Mouse (Mus musculus) MEL (cell line): ENCODE measurements around the gene Pgls. TPM values are rescaled to one million over a fixed set of nuclear protein-coding genes. Genes with fewer than 3 reads are reported as not detected.

ENCODE experiments used
- DNase-seq: peaks from one replicate; pipeline ENCODE4 v3.0.0; 2011; ENCODE audit warnings: low read depth, low spot score
- H3K27ac ChIP-seq: 2 replicates; pipeline ENCODE4 v1.5.1; 2012; ENCODE audit warnings: low read depth, mild to moderate bottlenecking, control low read depth, low read length, moderate library complexity; ENCODE audit not compliant: control insufficient read depth
- H3K27me3 ChIP-seq, 2 experiments: fragments of 150-350 bp in 1 of 2; sonication (generic) in 1 of 2; 2 replicates each; pipeline ENCODE4 v1.6.1; 2012; ENCODE audit warnings: low read length in 2 of 2, mild to moderate bottlenecking in 2 of 2, improper control_type of control experiment in 1 of 2, moderate library complexity in 1 of 2; ENCODE audit not compliant: insufficient read depth in 2 of 2, control insufficient read depth in 1 of 2
- H3K36me3 ChIP-seq, 2 experiments: 2 replicates each; pipeline ENCODE4 v1.6.1; 2012 to 2014; ENCODE audit warnings: low read length in 2 of 2, improper control_type of control experiment in 1 of 2, inconsistent platforms in 1 of 2, mild to moderate bottlenecking in 1 of 2; ENCODE audit not compliant: insufficient read depth in 2 of 2, control insufficient read depth in 1 of 2
- H3K4me1 ChIP-seq, 2 experiments: fragments of 150-350 bp in 1 of 2; sonication (generic) in 1 of 2; 2 replicates each; pipeline ENCODE4 v1.6.1; 2012; ENCODE audit warnings: low read length in 2 of 2, improper control_type of control experiment in 1 of 2, mild to moderate bottlenecking in 1 of 2; ENCODE audit not compliant: insufficient read depth in 2 of 2, control insufficient read depth in 1 of 2
- H3K4me3 ChIP-seq, 2 experiments: fragments of 150-350 bp in 1 of 2; sonication (generic) in 1 of 2; 2 replicates each; pipeline ENCODE4 v1.5.1; 2012; ENCODE audit warnings: low read depth in 2 of 2, low read length in 2 of 2, mild to moderate bottlenecking in 2 of 2, moderate library complexity in 2 of 2, control low read depth in 1 of 2, improper control_type of control experiment in 1 of 2; ENCODE audit not compliant: control insufficient read depth in 1 of 2, insufficient read depth in 1 of 2
- H3K79me2 ChIP-seq: 2 replicates; pipeline ENCODE4 v1.6.1; 2012; ENCODE audit warnings: mild to moderate bottlenecking, low read length, moderate library complexity; ENCODE audit not compliant: control insufficient read depth, poor library complexity, insufficient read depth
- H3K9ac ChIP-seq: 2 replicates; pipeline ENCODE4 v1.6.1; 2012; ENCODE audit warnings: low read depth, mild to moderate bottlenecking, control low read depth, low read length, moderate library complexity; ENCODE audit not compliant: control insufficient read depth, poor library complexity, severe bottlenecking
- H3K9me3 ChIP-seq: fragments of 150-350 bp; sonication (generic); replicated peaks from 2 replicates; pipeline ENCODE4 v1.6.1; 2012; ENCODE audit warnings: mild to moderate bottlenecking, low read length, improper control_type of control experiment, moderate library complexity; ENCODE audit not compliant: insufficient read depth
- BHLHE40 ChIP-seq: IDR thresholded peaks from 2 replicates; pipeline ENCODE4 v1.6.1; 2012; ENCODE audit warnings: low read depth, mild to moderate bottlenecking, inconsistent platforms, low read length, improper control_type of control experiment, borderline replicate concordance
- CHD2 ChIP-seq: IDR thresholded peaks from 2 replicates; pipeline ENCODE4 v1.6.1; 2011; ENCODE audit warnings: low read length, improper control_type of control experiment
- E2F4 ChIP-seq: IDR thresholded peaks from 2 replicates; pipeline ENCODE4 v1.6.1; 2011; ENCODE audit warnings: low read depth, low read length, improper control_type of control experiment, borderline replicate concordance
- ELF1 ChIP-seq: IDR thresholded peaks from 2 replicates; pipeline ENCODE4 v1.6.1; 2014; ENCODE audit warnings: low read depth, mild to moderate bottlenecking, inconsistent platforms, low read length, improper control_type of control experiment, moderate library complexity
- EP300 ChIP-seq, 2 experiments: IDR thresholded peaks; 2 replicates each; pipeline ENCODE4 v1.6.1; 2011; ENCODE audit warnings: improper control_type of control experiment in 2 of 2, low read length in 2 of 2, low read depth in 1 of 2, mild to moderate bottlenecking in 1 of 2
- ETS1 ChIP-seq: IDR thresholded peaks from 2 replicates; pipeline ENCODE4 v1.6.1; 2012; ENCODE audit warnings: low read depth, mild to moderate bottlenecking, inconsistent platforms, low read length, improper control_type of control experiment, moderate library complexity
- GABPA ChIP-seq: IDR thresholded peaks from 2 replicates; pipeline ENCODE4 v1.6.1; 2012; ENCODE audit warnings: low read depth, mild to moderate bottlenecking, inconsistent platforms, low read length, improper control_type of control experiment, moderate library complexity
- GATA1 ChIP-seq: IDR thresholded peaks from 2 replicates; pipeline ENCODE4 v1.6.1; 2011; ENCODE audit warnings: low read depth, low read length, improper control_type of control experiment
- HCFC1 ChIP-seq: IDR thresholded peaks from 2 replicates; pipeline ENCODE4 v1.6.1; 2012; ENCODE audit warnings: low read depth, mild to moderate bottlenecking, inconsistent platforms, low read length, improper control_type of control experiment, moderate library complexity
- KAT2A ChIP-seq: conservative IDR thresholded peaks from 2 replicates; pipeline ENCODE4 v1.6.1; 2012; ENCODE audit warnings: low read depth, low read length, improper control_type of control experiment, inconsistent platforms
- MAFK ChIP-seq: IDR thresholded peaks from 2 replicates; pipeline ENCODE4 v1.6.1; 2011; ENCODE audit warnings: low read depth, mild to moderate bottlenecking, low read length, improper control_type of control experiment, borderline replicate concordance
- MAX ChIP-seq: IDR thresholded peaks from 2 replicates; pipeline ENCODE4 v1.6.1; 2011; ENCODE audit warnings: low read length, improper control_type of control experiment
- MEF2A ChIP-seq: IDR thresholded peaks from 2 replicates; pipeline ENCODE4 v1.6.1; 2014; ENCODE audit warnings: low read depth, mild to moderate bottlenecking, inconsistent platforms, low read length, improper control_type of control experiment; ENCODE audit not compliant: poor library complexity, insufficient replicate concordance, severe bottlenecking; ENCODE audit errors: extremely low read depth
- MXI1 ChIP-seq: IDR thresholded peaks from 2 replicates; pipeline ENCODE4 v1.6.1; 2011; ENCODE audit warnings: mild to moderate bottlenecking, low read depth, low read length, improper control_type of control experiment
- MYB ChIP-seq: IDR thresholded peaks from 2 replicates; pipeline ENCODE4 v1.6.1; 2011; ENCODE audit warnings: mild to moderate bottlenecking, low read depth, low read length, improper control_type of control experiment
- MYC ChIP-seq: IDR thresholded peaks from 2 replicates; pipeline ENCODE4 v1.6.1; 2011; ENCODE audit warnings: low read depth, mild to moderate bottlenecking, low read length, improper control_type of control experiment, moderate library complexity
- NELFE ChIP-seq: IDR thresholded peaks from 2 replicates; pipeline ENCODE4 v1.6.1; 2011; ENCODE audit warnings: low read depth, low read length, improper control_type of control experiment
- NRF1 ChIP-seq: IDR thresholded peaks from 2 replicates; pipeline ENCODE4 v1.6.1; 2014; ENCODE audit warnings: low read depth, mild to moderate bottlenecking, inconsistent platforms, low read length, improper control_type of control experiment, moderate library complexity; ENCODE audit not compliant: poor library complexity, insufficient read depth, severe bottlenecking
- POLR2A ChIP-seq, 2 experiments: IDR thresholded peaks; 2 replicates each; pipeline ENCODE4 v1.6.1; 2011 to 2012; ENCODE audit warnings: low read length in 2 of 2, mild to moderate bottlenecking in 2 of 2, control low read depth in 1 of 2, improper control_type of control experiment in 1 of 2, low read depth in 1 of 2, moderate library complexity in 1 of 2; ENCODE audit not compliant: control insufficient read depth in 1 of 2, insufficient read depth in 1 of 2, poor library complexity in 1 of 2
- RCOR1 ChIP-seq: IDR thresholded peaks from 2 replicates; pipeline ENCODE4 v1.6.1; 2012; ENCODE audit warnings: low read depth, mild to moderate bottlenecking, inconsistent platforms, low read length, improper control_type of control experiment
- SIN3A ChIP-seq: IDR thresholded peaks from 2 replicates; pipeline ENCODE4 v1.6.1; 2012; ENCODE audit warnings: low read length, improper control_type of control experiment, inconsistent platforms
- TAL1 ChIP-seq: IDR thresholded peaks from 2 replicates; pipeline ENCODE4 v1.6.1; 2012; ENCODE audit warnings: mild to moderate bottlenecking, inconsistent platforms, low read length, moderate library complexity, mixed read lengths
- TBP ChIP-seq: IDR thresholded peaks from 2 replicates; pipeline ENCODE4 v1.8.0; 2011; ENCODE audit warnings: low read depth, low read length, improper control_type of control experiment
- TCF12 ChIP-seq: IDR thresholded peaks from 2 replicates; pipeline ENCODE4 v1.6.1; 2014; ENCODE audit warnings: low read depth, mild to moderate bottlenecking, inconsistent platforms, low read length, improper control_type of control experiment, moderate library complexity
- USF1 ChIP-seq: IDR thresholded peaks from 2 replicates; pipeline ENCODE4 v1.6.1; 2014; ENCODE audit warnings: low read depth, mild to moderate bottlenecking, inconsistent platforms, low read length, improper control_type of control experiment, moderate library complexity
- USF2 ChIP-seq, 2 experiments: IDR thresholded peaks; 2 replicates each; pipeline ENCODE4 v1.6.1; 2011 to 2012; ENCODE audit warnings: improper control_type of control experiment in 2 of 2, low read length in 2 of 2, borderline replicate concordance in 1 of 2, inconsistent platforms in 1 of 2, low read depth in 1 of 2, mild to moderate bottlenecking in 1 of 2; ENCODE audit not compliant: insufficient read depth in 1 of 2
- ZMIZ1 ChIP-seq: IDR thresholded peaks from 2 replicates; pipeline ENCODE4 v1.6.1; 2012; ENCODE audit warnings: low read depth, mild to moderate bottlenecking, inconsistent platforms, low read length, improper control_type of control experiment, moderate library complexity
- polyA plus RNA-seq, 2 experiments: library from polyadenylated mRNA; stranded (reverse) in 1 of 2; unstranded in 1 of 2; fragments of >175 nt in 1 of 2; fragments of >200 nt in 1 of 2; gene quantifications; 2 replicates each; pipeline versions ENCODE4 v1.2.1 to v1.2.4; 2012; ENCODE audit warnings: low replicate concordance in 2 of 2, low read depth in 1 of 2; ENCODE audit not compliant: insufficient read length in 2 of 2, insufficient read depth in 1 of 2, missing spikeins in 1 of 2
- total RNA-seq: library from RNA; depleted of rRNA; stranded (reverse); fragments of 300-350 nt; gene quantifications from 2 replicates; pipeline ENCODE4 v1.2.3, GENCODE M21; 2012; rRNA removed

The Pgls gene
- 219 and 257 TPM in 2 replicates for total RNA-seq
- polyA plus RNA-seq: 100 to 1,000 TPM in 1 of 2 experiments, not detected in 1; 225 TPM

DNA sequence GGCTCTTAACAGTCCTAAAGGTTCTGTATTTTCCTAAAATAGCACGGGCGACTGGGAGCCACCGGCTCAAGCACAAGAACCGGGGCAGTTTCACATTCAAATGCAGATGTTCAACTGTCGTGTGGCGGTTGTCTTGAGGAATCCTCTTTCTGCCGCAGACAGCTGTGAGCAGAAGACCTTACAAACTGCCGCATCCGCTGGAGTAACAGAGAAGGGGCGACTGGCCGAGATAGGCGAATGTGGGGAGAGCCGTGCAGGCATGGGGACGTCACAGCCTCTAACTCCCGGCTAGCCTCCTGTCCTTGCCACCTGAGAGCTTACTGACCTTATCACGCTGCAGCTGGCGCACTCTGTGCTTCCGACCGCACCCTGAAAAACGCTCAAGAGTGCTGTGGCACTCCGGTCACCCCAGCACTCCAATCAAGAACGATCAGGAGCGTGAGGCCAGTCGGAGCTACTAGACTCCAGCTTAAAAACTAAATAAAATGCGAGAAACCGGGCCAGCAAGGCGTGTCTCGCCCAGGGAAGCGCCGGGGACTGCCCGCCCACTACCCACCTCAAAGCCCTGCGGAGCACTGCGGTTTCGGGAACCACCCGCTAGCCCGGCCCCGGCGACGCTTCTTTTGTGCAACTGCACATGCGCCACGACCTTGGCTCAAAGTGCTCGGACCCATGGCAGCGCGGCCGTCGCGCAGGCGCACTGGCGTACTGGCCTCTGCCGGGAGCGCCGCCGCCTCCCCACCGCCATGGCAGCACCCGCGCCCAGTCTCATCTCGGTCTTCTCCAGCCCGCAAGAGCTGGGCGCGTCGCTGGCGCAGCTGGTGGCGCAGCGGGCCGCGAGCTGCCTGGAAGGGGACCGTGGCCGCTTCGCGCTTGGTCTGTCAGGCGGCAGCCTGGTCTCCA, at the start of gene Pgls:
TSS of gene Pgls (plus strand) at position 706 of the 903 bp plus-strand sequence.
- TF ChIP-seq MXI1: peak; percentile 86
- TF ChIP-seq ELF1: peak; percentile 57; the same call in 1 of the 2 replicates
- TF ChIP-seq E2F4: no peak
- no peak for TF ChIP-seq GABPA
- TF ChIP-seq BHLHE40: no peak
- TF ChIP-seq SIN3A: peak; percentile 76; the same call in 1 of the 2 replicates
- TF ChIP-seq ZMIZ1: peak; percentile 53; the same call in 1 of the 2 replicates
- TF ChIP-seq MAX: peak; percentile 46; the same call in 1 of the 2 replicates
- peak; percentile 79 to 94 for TF ChIP-seq POLR2A (IDR thresholded peaks at IDR 0.05; ENCODE audit: control insufficient read depth in 1 of 2, insufficient read depth in 1 of 2, low read depth in 1 of 2, low read length in 2 of 2, poor library complexity in 1 of 2)
- TF ChIP-seq HCFC1: peak; percentile 88
- TF ChIP-seq TCF12: peak; percentile 65
- peak; percentile 76 for TF ChIP-seq ETS1
- no peak for TF ChIP-seq MEF2A
- TF ChIP-seq RCOR1: 0 out of 2 replicates have a peak, but pooled peaks have one; percentile 10
- TF ChIP-seq MYB: no peak; the same call in 1 of the 2 replicates
- no peak for TF ChIP-seq CHD2
- no peak for TF ChIP-seq MAFK
- TF ChIP-seq NELFE: peak; percentile 90
- peak; percentile 26; the same call in 1 of the 2 replicates for TF ChIP-seq TBP
- TF ChIP-seq NRF1: peak; percentile 94
- TF ChIP-seq USF1: 0 out of 2 replicates have a peak, but pooled peaks have one; percentile 10
- TF ChIP-seq KAT2A: no peak; the same call in 1 of the 2 replicates
- peak; percentile 84 for TF ChIP-seq TAL1
- TF ChIP-seq GATA1: peak; percentile 72
- TF ChIP-seq EP300 (IDR thresholded peaks at IDR 0.05; ENCODE audit: low read depth in 1 of 2, low read length in 2 of 2): peak; percentile 60 to 71
- peak; percentile 56; the same call in 1 of the 2 replicates for TF ChIP-seq MYC
- TF ChIP-seq USF2 (IDR thresholded peaks at IDR 0.05; ENCODE audit: borderline replicate concordance in 1 of 2, insufficient read depth in 1 of 2, low read depth in 1 of 2, low read length in 2 of 2): no peak
- peak within 1 kb of the TSS; percentile 89 for H3K9ac ChIP-seq
- H3K27ac ChIP-seq: peak within 1 kb of the TSS; percentile 93
- peaks cover 0 to 12% of the 10 kb centered on the region in 2 experiments; a peak in 3 of 4 replicates for H3K36me3 ChIP-seq
- H3K79me2 ChIP-seq: peaks cover 21% of the 10 kb centered on the region
- H3K9me3 ChIP-seq: no peaks in the 10 kb centered on the region
- peaks cover 5 to 21% of the 10 kb centered on the region in 2 experiments for H3K4me1 ChIP-seq
- H3K4me3 ChIP-seq: peak within 1 kb of the TSS; percentile 79 to 87
- DNase-seq: peak; percentile 96
- no peaks in the 10 kb centered on the region for H3K27me3 ChIP-seq
